Comparison of ENCODE assay signal across 28 mouse cellular contexts in genomic region chr6:123697213-123697612, GRCm38 (mm10). TPM values are rescaled to one million over a fixed set of nuclear protein-coding genes. Genes with fewer than 3 reads are reported as not detected.
DNase-seq lines count a peak whose midpoint lies in the region; ATAC-seq and TF ChIP-seq lines count a peak whose summit lies in the region.
"Had no signal": no experiment of that assay in that cellular context is flagged by ENCODE, and none has a peak within 500 bp of the region (broad histone marks: within the 10 kb centered on the region; RNA-seq: fewer than 3 reads in every experiment).

No protein-coding gene starts in this region.

- H3K27me3 ChIP-seq in hindbrain, embryonic 11.5 days (ENCODE audit: control insufficient read depth, insufficient read depth, low read length) = no peaks in the 10 kb centered on the region
- no peaks in the 10 kb centered on the region for H3K27me3 ChIP-seq in hindbrain, embryonic 10.5 days (ENCODE audit: insufficient read depth, poor library complexity, severe bottlenecking)
- no peaks in the 10 kb centered on the region for H3K27me3 ChIP-seq in forebrain, embryonic 14.5 days (replicated peaks; ENCODE audit: control insufficient read depth, insufficient read depth, low read length)
- H3K27me3 ChIP-seq: embryonic facial prominence, embryonic 15.5 days; liver, embryonic 15.5 days had no signal

- no peak overlapping the region for H3K9ac ChIP-seq in hindbrain, embryonic 11.5 days (ENCODE audit: low read depth, low read length)
- no peak overlapping the region for H3K9ac ChIP-seq in ES-E14 (ENCODE audit: insufficient read depth, low read depth, low read length, poor library complexity, severe bottlenecking)
- H3K9ac ChIP-seq in forebrain, embryonic 14.5 days (ENCODE audit: low read length) = no peak overlapping the region
- H3K9ac ChIP-seq: embryonic facial prominence, embryonic 15.5 days; liver, embryonic 15.5 days had no signal

- H3K36me3 ChIP-seq in hindbrain, embryonic 11.5 days (ENCODE audit: control insufficient read depth, insufficient read depth, low read length) = no peaks in the 10 kb centered on the region
- H3K36me3 ChIP-seq in hindbrain, embryonic 10.5 days = no peaks in the 10 kb centered on the region
- no peaks in the 10 kb centered on the region for H3K36me3 ChIP-seq in ES-E14 (ENCODE audit: control insufficient read depth, insufficient read depth, low read length, poor library complexity, severe bottlenecking)
- H3K36me3 ChIP-seq in forebrain, embryonic 14.5 days (ENCODE audit: control insufficient read depth, insufficient read depth, low read length) = no peaks in the 10 kb centered on the region
- H3K36me3 ChIP-seq: embryonic facial prominence, embryonic 15.5 days; G1E; liver, embryonic 15.5 days had no signal

- no peak overlapping the region for H3K4me2 ChIP-seq in hindbrain, embryonic 11.5 days (replicated peaks; ENCODE audit: low read depth, low read length)
- H3K4me2 ChIP-seq in forebrain, embryonic 14.5 days (ENCODE audit: low read length) = no peak overlapping the region
- H3K4me2 ChIP-seq: embryonic facial prominence, embryonic 15.5 days; liver, embryonic 15.5 days had no signal

- no peaks in the 10 kb centered on the region for H3K9me3 ChIP-seq in hindbrain, embryonic 11.5 days (ENCODE audit: control insufficient read depth, low read length)
- H3K9me3 ChIP-seq in hindbrain, embryonic 10.5 days = no peaks in the 10 kb centered on the region
- H3K9me3 ChIP-seq in ES-E14 (ENCODE audit: control insufficient read depth, insufficient read depth, low read depth, low read length) = no peaks in the 10 kb centered on the region; the same call in 1 of the 2 replicates
- no peaks in the 10 kb centered on the region for H3K9me3 ChIP-seq in forebrain, embryonic 14.5 days (replicated peaks; ENCODE audit: control insufficient read depth, low read length)
- H3K9me3 ChIP-seq: embryonic facial prominence, embryonic 15.5 days; G1E; liver, embryonic 15.5 days had no signal

- peak; percentile 5 for DNase-seq in hindbrain, embryonic 11.5 days (ENCODE audit: low spot score)
- DNase-seq in hindbrain, embryonic 10.5 days (ENCODE audit: low spot score) = no peak
- peak; percentile 34 for DNase-seq in ES-E14 (ENCODE audit: low read depth, low spot score)
- DNase-seq in forebrain, embryonic 14.5 days (ENCODE audit: low spot score) = peak; percentile 14
- peak; percentile 4 for DNase-seq in mesoderm, embryonic 11.5 days (ENCODE audit: low read depth, low spot score)
- no peak for DNase-seq in frontal cortex, postnatal 14 days (ENCODE audit: low spot score in 2 of 2)
- no peak for DNase-seq in spleen, postnatal 4 days (ENCODE audit: low spot score in 2 of 2)
- DNase-seq in urinary bladder, postnatal 10 days (ENCODE audit: low spot score) = no peak
- DNase-seq: adrenal gland, adult 8-10 months; cerebellum, adult 11 months; gastrocnemius, postnatal 14 days; kidney, adult 8-10 months; kidney, postnatal 36 days; right cerebral cortex, postnatal 14 days; thymus, postnatal 14 days had no signal

- H3K27ac ChIP-seq in hindbrain, embryonic 11.5 days (ENCODE audit: low read depth, low read length) = no peak overlapping the region
- no peak overlapping the region for H3K27ac ChIP-seq in hindbrain, embryonic 10.5 days
- H3K27ac ChIP-seq in ES-E14 (ENCODE audit: insufficient read depth, low read depth, low read length, poor library complexity, severe bottlenecking) = peak overlapping the region; percentile 44; the same call in 1 of the 2 replicates
- H3K27ac ChIP-seq in forebrain, embryonic 14.5 days (ENCODE audit: low read depth, low read length) = no peak overlapping the region
- H3K27ac ChIP-seq: embryonic facial prominence, embryonic 15.5 days; liver, embryonic 15.5 days had no signal

- H3K4me1 ChIP-seq in hindbrain, embryonic 11.5 days (replicated peaks; ENCODE audit: control insufficient read depth, insufficient read depth, low read length) = no peaks in the 10 kb centered on the region
- H3K4me1 ChIP-seq in hindbrain, embryonic 10.5 days (replicated peaks) = peaks cover 5% of the 10 kb centered on the region; the same call in 1 of the 2 replicates
- peaks cover 0 to 5% of the 10 kb centered on the region in 2 experiments; a peak in 1 of 4 replicates for H3K4me1 ChIP-seq in ES-E14 (ENCODE audit: control insufficient read depth in 2 of 2, insufficient read depth in 2 of 2, low read length in 2 of 2, poor library complexity in 1 of 2)
- 0 out of 2 replicates have a peak, but pooled peaks cover 2% of the 10 kb centered on the region for H3K4me1 ChIP-seq in forebrain, embryonic 14.5 days (ENCODE audit: control insufficient read depth, insufficient read depth, low read length)
- H3K4me1 ChIP-seq: embryonic facial prominence, embryonic 15.5 days; liver, embryonic 15.5 days had no signal

- H3K4me3 ChIP-seq in hindbrain, embryonic 11.5 days (ENCODE audit: low read depth, low read length) = no peak overlapping the region
- H3K4me3 ChIP-seq in hindbrain, embryonic 10.5 days = no peak overlapping the region
- no peak overlapping the region for H3K4me3 ChIP-seq in ES-E14 (ENCODE audit: insufficient read depth in 1 of 2, low read depth in 1 of 2, low read length in 2 of 2, poor library complexity in 1 of 2, severe bottlenecking in 1 of 2)
- H3K4me3 ChIP-seq in forebrain, embryonic 14.5 days (ENCODE audit: low read depth, low read length) = no peak overlapping the region
- H3K4me3 ChIP-seq: embryonic facial prominence, embryonic 15.5 days; liver, embryonic 15.5 days; myocyte had no signal

- peak; percentile 67 for ATAC-seq in hindbrain, embryonic 11.5 days (ENCODE audit: low FRiP score)
- no peak for ATAC-seq in forebrain, embryonic 14.5 days
- ATAC-seq: lung, postnatal 0 days had no signal

- in situ Hi-C loops in ES-E14 (cut with MboI; ENCODE audit: low sequenced_read_pairs in 2 of 2, unreplicated experiment in 2 of 2) = no loop called here

TF ChIP-seq in ES-E14, 5 proteins besides CTCF, POLR2A, EP300 and RAD21:
- TF ChIP-seq MAFK (IDR thresholded peaks at IDR 0.05; ENCODE audit: insufficient read depth, low read depth, low read length) (no peak), HCFC1 (IDR thresholded peaks at IDR 0.05; ENCODE audit: borderline replicate concordance, insufficient read depth, low read length) (no peak), ZNF384 (IDR thresholded peaks at IDR 0.05; ENCODE audit: low read depth, low read length) (no peak), CHD2 (IDR thresholded peaks at IDR 0.05; ENCODE audit: low read depth, low read length) (no peak), ZC3H11A (IDR thresholded peaks at IDR 0.05; ENCODE audit: borderline replicate concordance, low read depth, low read length) (no peak)

RNA-seq across cellular contexts. Expression of gene Vmn2r23, which starts 5.3 kb away (rescaled TPM):
- polyA plus RNA-seq in hindbrain, embryonic 11.5 days (2014; fragmentation: Nextera tagmentation; extraction: Ambion mirVana) = not detected in 2 replicates
- polyA plus RNA-seq in hindbrain, embryonic 10.5 days (2016; fragmentation: Nextera tagmentation; extraction: Ambion mirVana) = not detected in 2 replicates
- total RNA-seq in ES-E14 (2012; rRNA removed) = not detected in 2 replicates
- not detected in 2 replicates for polyA plus RNA-seq in forebrain, embryonic 14.5 days (2014; fragmentation: Nextera tagmentation; extraction: Ambion mirVana)
- total RNA-seq: adrenal gland, adult 8-10 months; common myeloid progenitor, adult 5-6 weeks; gastrocnemius, postnatal 14 days; heart, adult 8-10 months; layer of hippocampus, postnatal 14 days; left cerebral cortex, postnatal 14 days; megakaryocyte progenitor cell, adult 5-6 weeks had no signal
- polyA plus RNA-seq: C2C12; embryonic facial prominence, embryonic 15.5 days; G1E; heart, embryonic 16.5 days; limb, embryonic 14.5 days; liver, embryonic 15.5 days; lung, postnatal 0 days; myocyte had no signal

RNA-seq across cellular contexts. Expression of gene Vmn2r22, which starts 46.7 kb away (rescaled TPM):
- not detected in 2 replicates for polyA plus RNA-seq in hindbrain, embryonic 11.5 days (2014; fragmentation: Nextera tagmentation; extraction: Ambion mirVana)
- not detected in 2 replicates for polyA plus RNA-seq in hindbrain, embryonic 10.5 days (2016; fragmentation: Nextera tagmentation; extraction: Ambion mirVana)
- not detected in 2 replicates for total RNA-seq in ES-E14 (2012; rRNA removed)
- polyA plus RNA-seq in forebrain, embryonic 14.5 days (2014; fragmentation: Nextera tagmentation; extraction: Ambion mirVana) = not detected in 2 replicates
- total RNA-seq: adrenal gland, adult 8-10 months; common myeloid progenitor, adult 5-6 weeks; gastrocnemius, postnatal 14 days; heart, adult 8-10 months; layer of hippocampus, postnatal 14 days; left cerebral cortex, postnatal 14 days; megakaryocyte progenitor cell, adult 5-6 weeks had no signal
- polyA plus RNA-seq: C2C12; embryonic facial prominence, embryonic 15.5 days; G1E; heart, embryonic 16.5 days; limb, embryonic 14.5 days; liver, embryonic 15.5 days; lung, postnatal 0 days; myocyte had no signal

Comparison
In these comparisons a context has a peak if more than half of its experiments do, and no peak if none do; other contexts are left out.
1. DNase-seq: peak in hindbrain, embryonic 11.5 days (single experiment), ES-E14 (single experiment), forebrain, embryonic 14.5 days (single experiment) and mesoderm, embryonic 11.5 days (single experiment); none in hindbrain, embryonic 10.5 days (single experiment), frontal cortex, postnatal 14 days (0 of 2), spleen, postnatal 4 days (0 of 2) and urinary bladder, postnatal 10 days (single experiment).